Mouse (Mus musculus): ENCODE data around the gene Mrpl40. TPM values are rescaled to one million over a fixed set of nuclear protein-coding genes. Genes with fewer than 3 reads are reported as not detected.
"Not testable (repeated sequence)": the region's sequence is repeated elsewhere in the genome, so short reads cannot be mapped to it uniquely, and the experiment has no call there.

Gene Mrpl40
- polyA plus RNA-seq, 1 experiment from 2014 or later: 82.5 TPM

GRCm38 (mm10) chr16:18860186-18860585 is 16.5 kb downstream of the Mrpl40 start:
- H3K9ac ChIP-seq: no peak overlapping the region
- no peaks in the 10 kb centered on the region for H3K36me3 ChIP-seq
- H3K4me2 ChIP-seq: no peak overlapping the region
- no peak overlapping the region for H3K4me3 ChIP-seq
- H3K27me3 ChIP-seq: no peaks in the 10 kb centered on the region
- H3K4me1 ChIP-seq (replicated peaks): no peaks in the 10 kb centered on the region
- ATAC-seq (ENCODE audit: low FRiP score, low read depth): no peak
- H3K27ac ChIP-seq (replicated peaks): no peak overlapping the region
- H3K9me3 ChIP-seq: no peaks in the 10 kb centered on the region
- 59% methylated on average over 1 of the region's 1 CpGs for WGBS

GRCm38 (mm10) chr16:18858551-18858950 is 18.1 kb downstream of the Mrpl40 start:
- ATAC-seq (ENCODE audit: low FRiP score, low read depth): no peak
- H3K4me3 ChIP-seq: no peak overlapping the region
- no peaks in the 10 kb centered on the region for H3K36me3 ChIP-seq

GRCm38 (mm10) chr16:18849521-18850190 is 27.0 kb downstream of the Mrpl40 start:
- not testable (repeated sequence) for H3K27me3 ChIP-seq; H3K36me3 ChIP-seq; H3K4me3 ChIP-seq; H3K27ac ChIP-seq (replicated peaks); H3K4me1 ChIP-seq (replicated peaks); H3K9me3 ChIP-seq; ATAC-seq (ENCODE audit: low FRiP score, low read depth); H3K9ac ChIP-seq; H3K4me2 ChIP-seq
- WGBS: 91% methylated on average over 15 of the region's 17 CpGs

More at GRCm38 (mm10) chr16:18858551-18858950, 18.1 kb downstream of the Mrpl40 start:
- Histone ChIP-seq H3K9ac (no peak overlapping the region), H3K9me3 (no peaks in the 10 kb centered on the region), H3K27ac (replicated peaks) (no peak overlapping the region), H3K4me2 (no peak overlapping the region), H3K27me3 (no peaks in the 10 kb centered on the region), H3K4me1 (replicated peaks) (no peaks in the 10 kb centered on the region)

GRCm38 (mm10) chr16:18846301-18846820 is 30.3 kb downstream of the Mrpl40 start:
- no peak overlapping the region for H3K4me3 ChIP-seq
- H3K9me3 ChIP-seq: no peaks in the 10 kb centered on the region
- no peaks in the 10 kb centered on the region; the same call in 1 of the 2 replicates for H3K36me3 ChIP-seq
- ATAC-seq (ENCODE audit: low FRiP score, low read depth): no peak
- H3K9ac ChIP-seq: no peak overlapping the region
- H3K27me3 ChIP-seq: no peaks in the 10 kb centered on the region
- no peak overlapping the region for H3K4me2 ChIP-seq
- WGBS: 90% methylated on average over 15 of the region's 15 CpGs
- no peak overlapping the region for H3K27ac ChIP-seq (replicated peaks)
- no peaks in the 10 kb centered on the region for H3K4me1 ChIP-seq (replicated peaks)

GRCm38 (mm10) chr16:18838346-18838745 is 38.3 kb downstream of the Mrpl40 start:
- Histone ChIP-seq H3K4me2 (no peak overlapping the region), H3K9me3 (no peaks in the 10 kb centered on the region), H3K4me1 (replicated peaks) (peaks cover 7% of the 10 kb centered on the region), H3K27ac (replicated peaks) (no peak overlapping the region), H3K27me3 (no peaks in the 10 kb centered on the region), H3K4me3 (no peak overlapping the region), H3K9ac (no peak overlapping the region), H3K36me3 (peaks cover 16% of the 10 kb centered on the region)
- WGBS: 92% methylated on average over 4 of the region's 4 CpGs
- no peak for ATAC-seq (ENCODE audit: low FRiP score, low read depth)

- peak; percentile 98 for ATAC-seq (ENCODE audit: low FRiP score, low read depth)
- peaks cover 29% of the 10 kb centered on the region for H3K36me3 ChIP-seq
- peaks cover 7% of the 10 kb centered on the region for H3K4me1 ChIP-seq (replicated peaks)
These were observed 40.0 kb downstream of the Mrpl40 start, which contains the start of the genes 2510002D24Rik and Gm28539 for GRCm38 (mm10) chr16:18836468-18837208. Gene 2510002D24Rik, plus strand, starts transcription at chr16:18836578. Gene Gm28539, plus strand, starts transcription at chr16:18836584.

GRCm38 (mm10) chr16:18836073-18836467 is 40.6 kb downstream of the Mrpl40 start:
- Histone ChIP-seq H3K4me3 (peak overlapping the region; percentile 62), H3K4me2 (peak overlapping the region; percentile 54), H3K4me1 (replicated peaks) (peaks cover 7% of the 10 kb centered on the region), H3K9me3 (no peaks in the 10 kb centered on the region), H3K36me3 (peaks cover 34% of the 10 kb centered on the region), H3K27me3 (no peaks in the 10 kb centered on the region), H3K9ac (no peak overlapping the region), H3K27ac (replicated peaks) (no peak overlapping the region)
- ATAC-seq (ENCODE audit: low FRiP score, low read depth): peak; percentile 64
- WGBS: 34% methylated on average over 3 of the region's 3 CpGs

More at GRCm38 (mm10) chr16:18836468-18837208, 40.0 kb downstream of the Mrpl40 start, which contains the start of the genes 2510002D24Rik and Gm28539:
- Histone ChIP-seq H3K9me3 (no peaks in the 10 kb centered on the region), H3K9ac (peak within 1 kb of the TSS; percentile 64), H3K27me3 (no peaks in the 10 kb centered on the region), H3K4me3 (peak within 1 kb of the TSS; percentile 62), H3K27ac (replicated peaks) (peak within 1 kb of the TSS; percentile 72), H3K4me2 (peak within 1 kb of the TSS; percentile 54)
- under 1% methylated on average over 46 of the region's 46 CpGs for WGBS

GRCm38 (mm10) chr16:18833486-18833885 is 43.2 kb downstream of the Mrpl40 start:
- peaks cover 57% of the 10 kb centered on the region for H3K36me3 ChIP-seq
- WGBS: 69% methylated on average over 2 of the region's 2 CpGs
- peaks cover 7% of the 10 kb centered on the region for H3K4me1 ChIP-seq (replicated peaks)
- H3K27ac ChIP-seq (replicated peaks): no peak overlapping the region
- H3K4me2 ChIP-seq: no peak overlapping the region
- no peak overlapping the region for H3K4me3 ChIP-seq
- no peaks in the 10 kb centered on the region for H3K27me3 ChIP-seq
- no peak for ATAC-seq (ENCODE audit: low FRiP score, low read depth)
- no peaks in the 10 kb centered on the region for H3K9me3 ChIP-seq
- no peak overlapping the region for H3K9ac ChIP-seq

- H3K36me3 ChIP-seq: peaks cover 88% of the 10 kb centered on the region
- no peak overlapping the region for H3K9ac ChIP-seq
These were observed 47.6 kb downstream of the Mrpl40 start for GRCm38 (mm10) chr16:18829102-18829501.

GRCm38 (mm10) chr16:18828630-18829029 is 48.0 kb downstream of the Mrpl40 start:
- Histone ChIP-seq H3K9ac (no peak overlapping the region), H3K36me3 (peaks cover 89% of the 10 kb centered on the region), H3K4me1 (replicated peaks) (no peaks in the 10 kb centered on the region), H3K27ac (replicated peaks) (no peak overlapping the region), H3K4me2 (no peak overlapping the region), H3K4me3 (no peak overlapping the region), H3K27me3 (no peaks in the 10 kb centered on the region), H3K9me3 (no peaks in the 10 kb centered on the region)
- 98% methylated on average over 3 of the region's 3 CpGs for WGBS
- ATAC-seq (ENCODE audit: low FRiP score, low read depth): no peak

More at GRCm38 (mm10) chr16:18829102-18829501, 47.6 kb downstream of the Mrpl40 start:
- Histone ChIP-seq H3K4me1 (replicated peaks) (no peaks in the 10 kb centered on the region), H3K27ac (replicated peaks) (no peak overlapping the region), H3K4me2 (no peak overlapping the region), H3K4me3 (no peak overlapping the region), H3K27me3 (no peaks in the 10 kb centered on the region), H3K9me3 (no peaks in the 10 kb centered on the region)
- 97% methylated on average over 6 of the region's 6 CpGs for WGBS
- no peak for ATAC-seq (ENCODE audit: low FRiP score, low read depth)

GRCm38 (mm10) chr16:18822925-18823324 is 53.7 kb downstream of the Mrpl40 start:
- no peak overlapping the region for H3K27ac ChIP-seq (replicated peaks)
- H3K9ac ChIP-seq: no peak overlapping the region
- H3K4me2 ChIP-seq: no peak overlapping the region
- 62% methylated on average over 4 of the region's 4 CpGs for WGBS
- H3K4me3 ChIP-seq: no peak overlapping the region
- H3K36me3 ChIP-seq: peaks cover 90% of the 10 kb centered on the region
- no peaks in the 10 kb centered on the region for H3K4me1 ChIP-seq (replicated peaks)
- no peak for ATAC-seq (ENCODE audit: low FRiP score, low read depth)
- no peaks in the 10 kb centered on the region for H3K9me3 ChIP-seq
- no peaks in the 10 kb centered on the region for H3K27me3 ChIP-seq

- Histone ChIP-seq H3K4me1 (replicated peaks) (no peaks in the 10 kb centered on the region), H3K27me3 (no peaks in the 10 kb centered on the region), H3K4me3 (no peak overlapping the region), H3K9me3 (no peaks in the 10 kb centered on the region), H3K4me2 (no peak overlapping the region), H3K36me3 (peaks cover 90% of the 10 kb centered on the region), H3K9ac (no peak overlapping the region), H3K27ac (replicated peaks) (no peak overlapping the region)
- 75% methylated on average over 1 of the region's 1 CpGs for WGBS
- no peak for ATAC-seq (ENCODE audit: low FRiP score, low read depth)
These were observed 54.3 kb downstream of the Mrpl40 start for GRCm38 (mm10) chr16:18822356-18822755.
